Mouse (Mus musculus): Measurements from ENCODE around the gene Ncoa1. TPM values are rescaled to one million over a fixed set of nuclear protein-coding genes. Genes with fewer than 3 reads are reported as not detected.

The Ncoa1 gene
- total and polyA plus RNA-seq, 3 experiments, result 4.1 to 55.7 (median 12.6) TPM

DNA sequence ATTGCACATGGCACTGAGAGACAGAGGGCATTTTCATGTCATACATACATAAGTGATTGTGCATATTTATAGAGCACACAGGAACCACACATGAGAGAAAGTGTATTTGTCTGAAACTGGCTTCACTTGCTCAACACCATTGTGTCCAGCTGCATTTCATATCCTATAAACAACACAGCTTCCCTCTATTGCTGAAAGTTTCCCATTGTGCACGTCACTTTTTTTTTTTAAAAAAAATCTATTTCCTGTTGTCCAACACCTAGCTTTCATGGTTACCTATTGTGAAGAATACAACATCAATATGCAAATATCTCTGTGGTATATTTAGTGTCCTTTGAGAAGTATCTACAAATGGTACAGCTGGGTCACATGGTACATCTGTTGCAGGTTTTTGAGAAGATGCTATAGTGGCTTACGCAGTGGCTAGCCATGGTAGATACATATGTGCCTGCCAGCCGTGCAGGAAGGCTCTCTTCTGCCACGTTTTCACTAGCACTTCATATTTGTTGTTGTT is 28.8 kb downstream of the Ncoa1 start:
- no peaks in the 10 kb centered on the region for H3K9me3 ChIP-seq (replicated peaks)
- no peak for TF ChIP-seq GATA2 (IDR thresholded peaks at IDR 0.05; ENCODE audit: borderline replicate concordance, low read depth, low read length)
- no peak for TF ChIP-seq CTCF (IDR thresholded peaks at IDR 0.05; ENCODE audit: low read depth, low read length)
- no peak for TF ChIP-seq POLR2AphosphoS5 (IDR thresholded peaks at IDR 0.05; ENCODE audit: insufficient replicate concordance, low read depth, low read length)
- TF ChIP-seq TAL1 (conservative IDR thresholded peaks at IDR 0.05; ENCODE audit: low read depth, low read length), result no peak
- no peak for TF ChIP-seq GATA1 (IDR thresholded peaks at IDR 0.05; ENCODE audit: borderline replicate concordance, low read length)
- no peak for ATAC-seq (ENCODE audit: extremely low read depth, insufficient number of reproducible peaks, low FRiP score, poor library complexity, severe bottlenecking)
- peaks cover 8% of the 10 kb centered on the region for H3K4me1 ChIP-seq (ENCODE audit: insufficient read depth, low read depth, low read length)
- no peak overlapping the region for H3K4me3 ChIP-seq (ENCODE audit: low read depth, low read length)
- no peaks in the 10 kb centered on the region for H3K36me3 ChIP-seq (replicated peaks)
- no peak for DNase-seq (ENCODE audit: low spot score)
- no peaks in the 10 kb centered on the region for H3K27me3 ChIP-seq (ENCODE audit: insufficient read depth, low read length)

DNA sequence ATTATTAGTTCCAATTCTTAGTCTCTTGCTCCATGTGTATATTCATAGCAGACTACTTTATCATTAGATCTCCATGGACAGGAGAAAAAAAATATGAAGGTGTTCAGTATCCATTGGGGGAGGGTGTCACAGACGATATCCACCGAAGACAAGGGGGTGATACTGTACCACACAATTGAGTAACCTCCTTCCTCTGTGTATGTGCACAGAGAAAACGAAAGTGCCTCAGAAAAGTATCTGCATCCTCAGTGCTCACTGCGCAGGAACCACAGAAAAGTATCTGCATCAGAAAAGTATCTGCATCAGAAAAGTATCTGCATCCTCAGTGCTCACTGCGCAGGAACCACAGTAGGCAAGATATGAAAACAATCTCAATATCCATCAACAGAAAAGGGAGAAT is 32.0 kb downstream of the Ncoa1 start:
- ATAC-seq (ENCODE audit: extremely low read depth, insufficient number of reproducible peaks, low FRiP score, poor library complexity, severe bottlenecking), result no peak
- H3K27me3 ChIP-seq (ENCODE audit: insufficient read depth, low read length), result no peaks in the 10 kb centered on the region
- no peaks in the 10 kb centered on the region for H3K36me3 ChIP-seq (replicated peaks)
- no peak overlapping the region for H3K4me3 ChIP-seq (ENCODE audit: low read depth, low read length)
- TF ChIP-seq TAL1 (conservative IDR thresholded peaks at IDR 0.05; ENCODE audit: low read depth, low read length) (no peak), GATA2 (IDR thresholded peaks at IDR 0.05; ENCODE audit: borderline replicate concordance, low read depth, low read length) (no peak), CTCF (IDR thresholded peaks at IDR 0.05; ENCODE audit: low read depth, low read length) (no peak), GATA1 (IDR thresholded peaks at IDR 0.05; ENCODE audit: borderline replicate concordance, low read length) (no peak), POLR2AphosphoS5 (IDR thresholded peaks at IDR 0.05; ENCODE audit: insufficient replicate concordance, low read depth, low read length) (no peak)
- no peaks in the 10 kb centered on the region for H3K9me3 ChIP-seq (replicated peaks)
- H3K4me1 ChIP-seq (ENCODE audit: insufficient read depth, low read depth, low read length), result peaks cover 8% of the 10 kb centered on the region
- no peak for DNase-seq (ENCODE audit: low spot score)

DNA sequence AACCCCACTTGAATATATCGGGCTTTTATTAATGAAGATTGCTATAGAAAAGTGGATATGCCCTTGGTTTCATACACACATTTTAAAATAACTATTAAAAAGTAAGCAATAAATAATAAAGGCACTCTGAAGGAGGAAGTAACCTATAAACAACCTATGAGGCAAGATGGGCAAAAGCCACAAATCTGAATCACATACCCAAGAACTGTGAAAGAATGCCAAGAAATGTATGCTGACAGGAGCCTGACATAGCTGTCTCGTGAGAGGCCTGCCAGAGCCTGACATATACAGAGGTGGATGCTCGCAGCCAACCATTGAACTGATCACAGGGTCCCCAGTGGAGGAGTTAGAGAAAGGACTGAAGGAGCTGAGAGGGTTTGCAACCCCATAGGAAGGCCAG is 35.5 kb downstream of the Ncoa1 start:
- ATAC-seq (ENCODE audit: extremely low read depth, insufficient number of reproducible peaks, low FRiP score, poor library complexity, severe bottlenecking) (no peak), DNase-seq (ENCODE audit: low spot score) (no peak)
- Histone ChIP-seq H3K4me3 (ENCODE audit: low read depth, low read length) (no peak overlapping the region), H3K9me3 (replicated peaks) (no peaks in the 10 kb centered on the region), H3K27me3 (ENCODE audit: insufficient read depth, low read length) (no peaks in the 10 kb centered on the region), H3K36me3 (replicated peaks) (no peaks in the 10 kb centered on the region), H3K4me1 (ENCODE audit: insufficient read depth, low read depth, low read length) (peaks cover 8% of the 10 kb centered on the region)
- no peak for TF ChIP-seq GATA2 (IDR thresholded peaks at IDR 0.05; ENCODE audit: borderline replicate concordance, low read depth, low read length)
- TF ChIP-seq GATA1 (IDR thresholded peaks at IDR 0.05; ENCODE audit: borderline replicate concordance, low read length), result no peak
- no peak for TF ChIP-seq CTCF (IDR thresholded peaks at IDR 0.05; ENCODE audit: low read depth, low read length)
- no peak for TF ChIP-seq POLR2AphosphoS5 (IDR thresholded peaks at IDR 0.05; ENCODE audit: insufficient replicate concordance, low read depth, low read length)
- no peak for TF ChIP-seq TAL1 (conservative IDR thresholded peaks at IDR 0.05; ENCODE audit: low read depth, low read length)

DNA sequence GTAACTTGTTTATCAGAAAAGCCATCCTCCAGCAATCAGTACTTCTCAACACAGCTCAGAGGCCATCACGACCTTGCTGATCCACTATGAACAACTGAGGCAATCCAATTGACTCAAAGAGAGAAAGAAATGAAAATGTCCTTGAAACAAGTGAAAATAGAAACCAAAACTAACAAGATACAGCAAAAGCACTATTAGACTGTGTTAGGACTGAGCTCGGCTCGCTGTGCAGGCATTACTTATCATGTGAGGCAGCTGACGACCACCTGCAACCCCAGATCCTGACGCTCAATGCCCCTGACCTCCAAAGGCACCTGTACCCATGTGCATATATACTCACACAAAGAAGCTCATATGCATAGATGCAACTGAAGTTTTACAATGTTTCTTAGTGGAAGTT is 40.8 kb downstream of the Ncoa1 start:
- Histone ChIP-seq H3K9me3 (replicated peaks) (no peaks in the 10 kb centered on the region), H3K27me3 (ENCODE audit: insufficient read depth, low read length) (no peaks in the 10 kb centered on the region), H3K4me1 (ENCODE audit: insufficient read depth, low read depth, low read length) (peaks cover 3% of the 10 kb centered on the region; the same call in 1 of the 2 replicates), H3K36me3 (replicated peaks) (no peaks in the 10 kb centered on the region), H3K4me3 (ENCODE audit: low read depth, low read length) (no peak overlapping the region)
- DNase-seq (ENCODE audit: low spot score) (no peak), ATAC-seq (ENCODE audit: extremely low read depth, insufficient number of reproducible peaks, low FRiP score, poor library complexity, severe bottlenecking) (no peak)
- no peak for TF ChIP-seq POLR2AphosphoS5 (IDR thresholded peaks at IDR 0.05; ENCODE audit: insufficient replicate concordance, low read depth, low read length)
- TF ChIP-seq GATA2 (IDR thresholded peaks at IDR 0.05; ENCODE audit: borderline replicate concordance, low read depth, low read length), result no peak

DNA sequence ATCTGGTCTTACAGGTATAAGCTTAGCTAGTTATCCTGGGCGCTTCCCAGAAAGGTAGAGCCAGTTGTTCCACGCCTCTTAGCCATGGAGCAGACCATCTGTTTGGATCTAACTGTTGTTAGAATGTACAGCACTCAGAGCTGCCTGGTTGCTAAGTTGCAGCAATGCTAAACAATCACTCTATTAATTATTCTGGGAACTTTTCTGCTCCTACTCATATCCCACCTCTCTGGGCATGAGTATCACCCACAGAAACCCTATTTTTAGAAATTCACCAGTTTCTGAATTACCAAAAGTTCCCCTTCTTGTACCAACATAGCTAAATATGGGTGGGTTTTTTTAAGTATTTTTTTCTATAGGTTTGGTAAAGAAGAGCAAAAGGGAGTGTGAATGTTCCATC is 43.4 kb downstream of the Ncoa1 start:
- TF ChIP-seq GATA1 (IDR thresholded peaks at IDR 0.05; ENCODE audit: borderline replicate concordance, low read length) (no peak), TAL1 (conservative IDR thresholded peaks at IDR 0.05; ENCODE audit: low read depth, low read length) (no peak), POLR2AphosphoS5 (IDR thresholded peaks at IDR 0.05; ENCODE audit: insufficient replicate concordance, low read depth, low read length) (no peak), CTCF (IDR thresholded peaks at IDR 0.05; ENCODE audit: low read depth, low read length) (no peak), GATA2 (IDR thresholded peaks at IDR 0.05; ENCODE audit: borderline replicate concordance, low read depth, low read length) (no peak)

DNA sequence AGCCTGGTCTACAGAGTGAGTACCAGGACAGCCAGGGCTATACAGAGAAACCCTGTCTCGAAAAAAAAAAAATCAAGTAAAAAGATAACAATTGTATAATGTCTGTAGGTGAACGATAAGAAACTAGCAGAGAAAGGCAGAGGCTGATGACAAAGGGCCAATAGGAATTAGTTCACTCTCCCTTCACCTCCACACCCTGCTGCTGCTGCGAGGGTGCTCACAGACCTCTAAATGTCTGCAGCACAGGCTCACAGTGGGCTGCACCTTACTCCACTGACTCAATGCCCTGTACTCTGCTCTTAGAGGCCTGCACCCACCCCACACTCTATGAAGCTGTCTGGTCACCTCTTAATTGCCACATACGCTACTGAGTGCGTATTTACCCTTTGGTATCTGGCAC is 45.0 kb downstream of the Ncoa1 start:
- H3K4me3 ChIP-seq (ENCODE audit: low read depth, low read length), result no peak overlapping the region

More for the DNA sequence above, 43.4 kb downstream of the Ncoa1 start:
- H3K27me3 ChIP-seq (ENCODE audit: insufficient read depth, low read length), result no peaks in the 10 kb centered on the region
- no peak overlapping the region for H3K4me3 ChIP-seq (ENCODE audit: low read depth, low read length)
- H3K36me3 ChIP-seq (replicated peaks), result no peaks in the 10 kb centered on the region
- DNase-seq (ENCODE audit: low spot score), result no peak
- peaks cover 3% of the 10 kb centered on the region; the same call in 1 of the 2 replicates for H3K4me1 ChIP-seq (ENCODE audit: insufficient read depth, low read depth, low read length)
- H3K9me3 ChIP-seq (replicated peaks), result no peaks in the 10 kb centered on the region
- ATAC-seq (ENCODE audit: extremely low read depth, insufficient number of reproducible peaks, low FRiP score, poor library complexity, severe bottlenecking), result no peak

More for the DNA sequence above, 45.0 kb downstream of the Ncoa1 start:
- no peaks in the 10 kb centered on the region for H3K27me3 ChIP-seq (ENCODE audit: insufficient read depth, low read length)
- ATAC-seq (ENCODE audit: extremely low read depth, insufficient number of reproducible peaks, low FRiP score, poor library complexity, severe bottlenecking) (no peak), DNase-seq (ENCODE audit: low spot score) (no peak)
- H3K4me1 ChIP-seq (ENCODE audit: insufficient read depth, low read depth, low read length), result peaks cover 3% of the 10 kb centered on the region; the same call in 1 of the 2 replicates
- no peaks in the 10 kb centered on the region for H3K9me3 ChIP-seq (replicated peaks)
- H3K36me3 ChIP-seq (replicated peaks), result no peaks in the 10 kb centered on the region
- TF ChIP-seq CTCF (IDR thresholded peaks at IDR 0.05; ENCODE audit: low read depth, low read length), result no peak

Measured in G1E (cell line).